ENCODE assay signal across 16 mouse cellular contexts in the genomic region with DNA sequence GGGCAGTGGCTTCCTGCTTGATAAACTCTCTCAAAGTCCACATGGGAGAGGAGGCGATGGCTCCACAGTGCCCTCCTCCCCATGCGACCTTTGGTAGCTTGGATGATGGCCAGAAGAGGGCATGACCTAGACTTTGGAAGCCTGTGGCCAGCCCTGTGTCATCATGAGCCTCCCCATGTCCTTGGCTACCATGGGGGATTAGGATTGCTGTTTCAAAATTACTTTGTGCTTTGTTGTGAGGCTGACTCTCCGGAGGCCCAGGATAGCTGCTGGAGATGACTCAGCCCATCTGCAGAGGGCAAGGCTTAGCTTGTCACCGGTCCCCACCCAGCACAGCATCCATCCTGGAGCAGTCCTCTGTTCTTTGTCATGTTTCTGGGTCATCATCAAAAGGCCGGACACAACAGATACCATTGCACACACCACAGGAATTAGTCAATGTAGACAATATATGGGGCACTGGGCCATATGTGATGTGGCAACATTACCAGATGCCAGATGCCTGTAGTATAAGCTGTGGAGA. TPM values are rescaled to one million over a fixed set of nuclear protein-coding genes. Genes with fewer than 3 reads are reported as not detected.
DNase-seq lines count a peak whose midpoint lies in the region; ATAC-seq lines count a peak whose summit lies in the region.
"Had no signal": no experiment of that assay in that cellular context is flagged by ENCODE, and none has a peak within 500 bp of the region (broad histone marks: within the 10 kb centered on the region; RNA-seq: fewer than 3 reads in every experiment).

No protein-coding gene starts in this region.

- H3K27ac ChIP-seq in lung, embryonic 16.5 days (ENCODE audit: low read length): no peak overlapping the region
- H3K27ac ChIP-seq in forebrain, embryonic 15.5 days (replicated peaks): no peak overlapping the region
- H3K27ac ChIP-seq: embryonic facial prominence, embryonic 13.5 days; hindbrain, embryonic 15.5 days had no signal

- H3K9ac ChIP-seq in lung, embryonic 16.5 days (ENCODE audit: low read length): no peak overlapping the region
- no peak overlapping the region for H3K9ac ChIP-seq in forebrain, embryonic 15.5 days (replicated peaks)
- H3K9ac ChIP-seq: embryonic facial prominence, embryonic 13.5 days; heart, embryonic 12.5 days; hindbrain, embryonic 15.5 days had no signal

- WGBS in lung, embryonic 16.5 days: 69% methylated on average over 5 of the region's 5 CpGs
- WGBS in forebrain, embryonic 15.5 days: 87% methylated on average over 5 of the region's 5 CpGs

- no peaks in the 10 kb centered on the region for H3K36me3 ChIP-seq in lung, embryonic 16.5 days (ENCODE audit: control insufficient read depth, insufficient read depth, low read length)
- no peaks in the 10 kb centered on the region for H3K36me3 ChIP-seq in forebrain, embryonic 15.5 days
- H3K36me3 ChIP-seq: embryonic facial prominence, embryonic 13.5 days; heart, embryonic 12.5 days; hindbrain, embryonic 15.5 days had no signal

- no peaks in the 10 kb centered on the region for H3K4me1 ChIP-seq in lung, embryonic 16.5 days (replicated peaks; ENCODE audit: control insufficient read depth, insufficient read depth, low read length)
- H3K4me1 ChIP-seq in forebrain, embryonic 15.5 days: no peaks in the 10 kb centered on the region
- H3K4me1 ChIP-seq: embryonic facial prominence, embryonic 13.5 days; hindbrain, embryonic 15.5 days had no signal

- no peak overlapping the region for H3K4me2 ChIP-seq in lung, embryonic 16.5 days (ENCODE audit: low read depth, low read length)
- no peak overlapping the region for H3K4me2 ChIP-seq in forebrain, embryonic 15.5 days (replicated peaks)
- H3K4me2 ChIP-seq: embryonic facial prominence, embryonic 13.5 days; heart, embryonic 12.5 days; hindbrain, embryonic 15.5 days had no signal

- no peak for DNase-seq in lung, postnatal 14 days
- peak; percentile 51 to 76 for DNase-seq in adrenal gland, postnatal 36 days
- DNase-seq in liver: peak; percentile 52
- peak; percentile 79 for DNase-seq in yolk sac, embryonic 10.5 days (ENCODE audit: low spot score)
- no peak for DNase-seq in testis, postnatal 10 days (ENCODE audit: low spot score)
- DNase-seq in cerebellum, postnatal 25 days: no peak
- DNase-seq: cerebellum, adult 18-20 months; lung, postnatal 36 days; thymus, postnatal 4 days had no signal

- H3K27me3 ChIP-seq in lung, embryonic 16.5 days (ENCODE audit: control insufficient read depth, insufficient read depth, low read depth, low read length): no peaks in the 10 kb centered on the region
- H3K27me3 ChIP-seq in forebrain, embryonic 15.5 days: no peaks in the 10 kb centered on the region
- H3K27me3 ChIP-seq: embryonic facial prominence, embryonic 13.5 days; heart, embryonic 12.5 days; hindbrain, embryonic 15.5 days had no signal

- no peak overlapping the region for H3K4me3 ChIP-seq in lung, embryonic 16.5 days (ENCODE audit: low read length)
- H3K4me3 ChIP-seq in forebrain, embryonic 15.5 days: no peak overlapping the region
- H3K4me3 ChIP-seq: embryonic facial prominence, embryonic 13.5 days; heart, embryonic 12.5 days; hindbrain, embryonic 15.5 days had no signal

- no peaks in the 10 kb centered on the region for H3K9me3 ChIP-seq in lung, embryonic 16.5 days (ENCODE audit: control insufficient read depth, low read length)
- no peaks in the 10 kb centered on the region for H3K9me3 ChIP-seq in forebrain, embryonic 15.5 days
- H3K9me3 ChIP-seq: embryonic facial prominence, embryonic 13.5 days; heart, embryonic 12.5 days; hindbrain, embryonic 15.5 days had no signal

- ATAC-seq in lung, embryonic 16.5 days (ENCODE audit: low read depth): peak; percentile 39; the same call in 1 of the 2 replicates
- no peak for ATAC-seq in forebrain, embryonic 15.5 days (replicated peaks)
- ATAC-seq: activated CD4-positive, CD25-positive, alpha-beta regulatory T cell, adult 4 months; forebrain, embryonic 16.5 days had no signal

RNA-seq across cellular contexts. Expression of a gene that starts 34.9 kb away (rescaled TPM):
- polyA plus RNA-seq in lung, embryonic 16.5 days (2015; fragmentation: Nextera tagmentation; extraction: Ambion mirVana): 1.7 and 1.9 TPM in 2 replicates
- total RNA-seq in adrenal gland, postnatal 36 days (2021): 1 to 10 TPM; 2.8 to 3.7 TPM
- polyA plus RNA-seq in forebrain, embryonic 15.5 days (2015; fragmentation: Nextera tagmentation; extraction: Ambion mirVana): 0.63 and 1.5 TPM in 2 replicates

RNA-seq across cellular contexts. Expression of a gene that starts 40.4 kb away (rescaled TPM):
- 7.1 and 7.6 TPM in 2 replicates for polyA plus RNA-seq in lung, embryonic 16.5 days (2015; fragmentation: Nextera tagmentation; extraction: Ambion mirVana)
- total RNA-seq in adrenal gland, postnatal 36 days (2021): 10 to 100 TPM; 12.7 to 18.4 TPM
- polyA plus RNA-seq in forebrain, embryonic 15.5 days (2015; fragmentation: Nextera tagmentation; extraction: Ambion mirVana): 7.2 and 8.1 TPM in 2 replicates

RNA-seq across cellular contexts. Expression of a gene that starts 42.3 kb away (rescaled TPM):
- polyA plus RNA-seq in lung, embryonic 16.5 days (2015; fragmentation: Nextera tagmentation; extraction: Ambion mirVana): 14.3 and 17.9 TPM in 2 replicates
- 10 to 100 TPM; 44.4 to 49.0 TPM for total RNA-seq in adrenal gland, postnatal 36 days (2021)
- 15.8 and 17.6 TPM in 2 replicates for polyA plus RNA-seq in forebrain, embryonic 15.5 days (2015; fragmentation: Nextera tagmentation; extraction: Ambion mirVana)

Comparison
In these comparisons a context has a peak if more than half of its experiments do, and no peak if none do; other contexts are left out.
1. DNase-seq: peak in adrenal gland, postnatal 36 days (2 of 2), liver (single experiment) and yolk sac, embryonic 10.5 days (single experiment); none in lung, postnatal 14 days (single experiment), testis, postnatal 10 days (single experiment) and cerebellum, postnatal 25 days (0 of 2).